Mouse (Mus musculus) lung, postnatal 10 days (tissue): ENCODE results near the gene Sgpp1.
"Not testable (repeated sequence)": the region's sequence is repeated elsewhere in the genome, so short reads cannot be mapped to it uniquely, and the experiment has no call there.

Experiments used
- DNase-seq: peaks from one replicate; pipeline ENCODE4 v3.0.0; 2021

The Sgpp1 gene

GRCm38 (mm10) chr12:75684026-75684425, 51.5 kb downstream of the Sgpp1 start:
- not testable (repeated sequence) for DNase-seq

- DNase-seq = no peak
These were observed 51.9 kb downstream of the Sgpp1 start for GRCm38 (mm10) chr12:75683598-75683997.

GRCm38 (mm10) chr12:75682842-75683241, 52.7 kb downstream of the Sgpp1 start:
- DNase-seq = no peak

- no peak for DNase-seq
These were observed 54.4 kb downstream of the Sgpp1 start for GRCm38 (mm10) chr12:75681101-75681500.

- DNase-seq = no peak
These were observed 57.1 kb downstream of the Sgpp1 start for GRCm38 (mm10) chr12:75678393-75678792.

GRCm38 (mm10) chr12:75672630-75673029, 62.9 kb downstream of the Sgpp1 start:
- no peak for DNase-seq

GRCm38 (mm10) chr12:75671759-75672315, 63.7 kb downstream of the Sgpp1 start:
- DNase-seq = no peak

GRCm38 (mm10) chr12:75670611-75671010, 64.9 kb downstream of the Sgpp1 start:
- DNase-seq = no peak

GRCm38 (mm10) chr12:75669258-75670106, 66.0 kb downstream of the Sgpp1 start, which contains the start of gene Wdr89:
Gene Wdr89, minus strand, starts transcription at chr12:75669537.
- peak; percentile 99 for DNase-seq

GRCm38 (mm10) chr12:75668916-75669257, 66.6 kb downstream of the Sgpp1 start:
- no peak for DNase-seq

GRCm38 (mm10) chr12:75668221-75668620, 67.3 kb downstream of the Sgpp1 start:
- DNase-seq = no peak

- no peak for DNase-seq
These were observed 68.6 kb downstream of the Sgpp1 start for GRCm38 (mm10) chr12:75666939-75667338.

- no peak for DNase-seq
These were observed 71.1 kb downstream of the Sgpp1 start for GRCm38 (mm10) chr12:75664516-75664810.
